Mouse (Mus musculus): ENCODE data around the gene Ptpro. TPM values are rescaled to one million over a fixed set of nuclear protein-coding genes. Genes with fewer than 3 reads are reported as not detected.

The Ptpro gene
- total RNA-seq, 2 experiments from 2014 or later: 5.0 to 6.1 TPM

DNA sequence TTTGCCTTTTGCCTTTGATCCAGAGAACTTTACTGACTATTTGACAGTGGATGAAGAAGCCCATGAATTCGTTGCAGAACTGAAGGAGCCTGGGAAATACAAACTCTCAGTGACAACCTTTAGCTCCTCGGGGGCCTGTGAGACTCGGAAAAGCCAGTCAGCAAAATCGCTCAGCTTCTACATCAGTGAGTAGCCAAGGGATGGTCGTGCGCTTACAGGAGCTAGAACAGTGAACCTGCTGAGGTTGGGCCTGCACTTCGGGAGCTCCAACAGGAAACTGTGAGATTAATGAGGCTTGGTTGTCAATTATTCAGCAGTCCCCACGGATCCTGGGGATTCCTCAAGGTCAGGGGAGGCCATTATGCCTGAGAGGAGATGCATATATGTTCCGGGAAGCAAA, 130.4 kb downstream of the Ptpro start:
- no peak for ATAC-seq (replicated peaks; ENCODE audit: poor library complexity)

- ATAC-seq (replicated peaks; ENCODE audit: poor library complexity): peak; percentile 94
Observed at GRCm38 (mm10) chr6:137386344-137386743, 134.2 kb downstream of the Ptpro start.

DNA sequence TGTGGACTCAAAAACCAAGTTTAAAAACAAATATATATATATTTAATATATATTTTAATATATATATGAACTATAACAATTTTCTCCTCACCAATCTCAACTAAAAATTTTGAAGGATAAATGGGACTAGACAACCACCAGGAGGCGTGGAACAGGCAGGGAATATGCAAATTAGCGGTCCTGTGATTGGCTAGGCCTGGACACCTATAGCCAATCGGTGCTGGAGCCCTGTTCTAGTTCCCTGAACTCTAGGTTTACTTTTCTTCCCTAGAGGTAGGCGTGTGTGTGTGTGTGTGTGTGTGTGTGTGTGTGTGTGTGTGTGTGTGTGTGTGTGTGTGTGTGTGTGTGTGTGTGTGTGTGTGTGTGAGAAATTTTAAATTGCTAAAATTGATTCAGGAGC, 134.8 kb downstream of the Ptpro start:
- peak; percentile 82 for ATAC-seq (replicated peaks; ENCODE audit: poor library complexity)

GRCm38 (mm10) chr6:137395075-137395474, 143.0 kb downstream of the Ptpro start:
- ATAC-seq (replicated peaks; ENCODE audit: poor library complexity): peak; percentile 84

- ATAC-seq (replicated peaks; ENCODE audit: poor library complexity): no peak
Observed at GRCm38 (mm10) chr6:137396106-137396793, 144.1 kb downstream of the Ptpro start.

GRCm38 (mm10) chr6:137397358-137397757, 145.2 kb downstream of the Ptpro start:
- ATAC-seq (replicated peaks; ENCODE audit: poor library complexity): no peak

DNA sequence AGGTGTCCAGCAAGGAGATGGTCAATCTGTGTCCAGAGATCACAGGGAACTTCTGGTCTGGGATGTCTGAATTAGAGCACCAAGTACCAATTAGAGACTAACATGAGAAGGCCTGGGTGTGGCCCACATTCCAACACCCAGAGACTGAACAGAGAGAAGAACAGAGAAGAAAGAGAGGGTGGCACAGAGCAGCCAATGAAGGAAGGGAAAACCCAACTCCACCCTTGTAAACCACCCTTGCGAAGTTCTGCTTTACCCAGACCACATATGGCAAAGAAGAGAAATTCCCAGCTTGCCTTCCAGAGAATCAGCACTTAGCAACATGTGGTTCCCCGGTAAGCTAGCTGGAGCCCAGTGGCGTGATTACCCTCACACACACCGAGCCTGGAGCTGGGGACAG, 152.1 kb downstream of the Ptpro start:
- ATAC-seq (replicated peaks; ENCODE audit: poor library complexity): 0 out of 2 replicates have a peak, but pooled peaks have one; percentile 33

- ATAC-seq (replicated peaks; ENCODE audit: poor library complexity): peak; percentile 47
Observed at GRCm38 (mm10) chr6:137405690-137406089, 153.6 kb downstream of the Ptpro start.

GRCm38 (mm10) chr6:137410510-137410909, 158.4 kb downstream of the Ptpro start:
- peak; percentile 77 for ATAC-seq (replicated peaks; ENCODE audit: poor library complexity)

DNA sequence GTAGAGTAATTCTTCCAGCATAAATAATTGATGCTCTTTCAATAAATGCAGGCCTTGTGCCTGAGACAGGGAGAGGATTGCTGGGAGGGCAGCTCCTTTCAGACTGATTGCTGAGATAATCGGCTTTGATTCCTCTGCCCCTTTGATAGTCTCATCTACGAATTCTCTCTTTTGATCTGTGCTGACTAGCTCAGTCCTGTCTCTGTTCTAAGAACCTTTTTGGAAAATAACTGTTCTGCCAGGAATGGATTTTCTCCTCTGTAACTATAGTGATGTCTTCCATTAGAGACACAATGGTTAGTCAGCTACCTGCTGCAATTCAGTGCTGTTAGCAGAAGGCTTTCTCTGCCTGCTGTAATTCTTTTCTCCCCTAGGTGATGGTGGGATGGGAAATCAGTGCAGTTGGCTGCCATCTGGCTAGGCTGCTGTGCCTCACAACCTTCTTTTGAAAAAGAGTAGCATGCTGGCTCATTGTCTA, 159.8 kb downstream of the Ptpro start:
- no peak for ATAC-seq (replicated peaks; ENCODE audit: poor library complexity)

DNA sequence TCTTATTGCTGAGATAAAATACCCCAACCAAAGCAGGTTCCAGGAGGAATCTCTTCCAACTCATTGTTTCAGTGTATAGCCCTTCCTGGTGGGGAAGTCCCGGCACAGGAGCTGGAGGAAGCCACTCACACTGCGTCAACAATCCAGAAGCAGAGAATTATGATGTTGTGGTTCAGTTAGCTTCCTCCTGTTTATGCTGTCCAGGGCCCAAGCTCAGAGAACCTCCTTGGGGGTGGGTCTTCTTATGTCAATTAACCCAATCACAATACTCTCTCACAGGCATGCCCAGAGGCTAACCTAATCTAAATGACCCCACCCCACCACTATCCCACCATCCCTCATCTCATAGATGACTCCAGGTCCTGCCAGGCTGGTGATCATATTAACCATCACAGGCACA, 160.9 kb downstream of the Ptpro start:
- ATAC-seq (replicated peaks; ENCODE audit: poor library complexity): no peak

- peak; percentile 88 for ATAC-seq (replicated peaks; ENCODE audit: poor library complexity)
Observed at GRCm38 (mm10) chr6:137414531-137415405, 162.6 kb downstream of the Ptpro start.

- ATAC-seq (replicated peaks; ENCODE audit: poor library complexity): no peak
Observed at GRCm38 (mm10) chr6:137422777-137423176, 170.7 kb downstream of the Ptpro start.

DNA sequence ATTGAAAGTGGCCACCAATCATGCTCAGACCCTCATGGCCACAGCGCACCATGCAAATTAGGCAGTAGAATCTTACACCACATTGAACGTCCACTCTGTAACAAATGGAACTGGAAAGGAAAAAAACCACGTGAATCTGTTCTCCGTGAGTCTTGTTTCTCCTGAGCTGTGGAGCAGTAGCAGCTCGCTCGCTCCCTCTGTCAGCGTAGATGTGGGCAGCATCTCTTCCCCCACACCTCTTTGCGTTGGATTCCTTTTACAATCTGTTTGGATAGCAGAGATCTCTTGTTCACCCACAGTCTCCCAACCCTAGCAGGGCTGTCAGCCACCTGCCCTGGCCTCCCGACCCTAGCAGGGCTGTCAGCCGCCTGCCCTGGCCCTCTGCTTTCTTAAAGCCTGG, 171.7 kb downstream of the Ptpro start:
- no peak for ATAC-seq (replicated peaks; ENCODE audit: poor library complexity)

DNA sequence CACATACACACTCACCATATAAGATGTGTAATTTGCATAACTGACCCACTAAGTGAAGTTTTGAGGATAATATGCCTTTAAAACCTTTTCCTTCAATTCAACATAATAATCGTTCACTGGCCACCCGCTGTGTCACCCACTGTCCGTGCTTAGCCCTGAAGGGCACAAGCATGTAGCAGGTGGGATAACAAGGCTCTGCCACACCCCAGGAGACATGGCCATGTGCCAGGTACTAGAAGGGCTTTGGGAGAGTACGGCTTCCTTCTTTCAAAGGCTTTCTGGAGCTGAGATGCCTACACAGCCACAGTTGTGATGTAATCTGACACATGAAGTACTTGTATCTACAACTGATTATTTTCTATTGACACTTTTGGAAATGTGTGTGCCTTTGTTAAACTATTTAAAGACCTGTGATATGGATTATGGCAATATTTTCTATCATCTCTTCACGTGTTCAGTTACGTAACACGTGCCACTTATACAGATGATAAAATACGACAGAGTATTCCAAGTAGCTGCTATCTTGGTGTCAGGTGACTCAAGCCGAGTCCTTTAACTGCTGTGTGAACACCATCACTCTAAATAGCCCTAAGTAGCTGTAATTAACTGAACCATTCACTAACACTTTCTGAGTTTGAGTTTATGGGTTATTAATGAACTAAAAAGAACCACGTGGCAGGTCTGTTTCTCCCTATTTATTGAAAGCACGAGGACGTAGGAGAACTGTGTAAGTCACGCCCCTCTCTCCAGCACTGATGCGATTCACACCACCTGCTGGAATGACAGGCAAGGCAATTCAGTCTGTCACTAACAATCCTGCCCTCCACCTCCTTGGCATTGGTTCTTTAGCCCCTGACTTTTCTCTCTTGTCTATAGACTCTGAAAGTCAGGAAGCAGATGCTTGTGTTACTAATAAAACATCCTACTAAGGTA, 173.6 kb downstream of the Ptpro start:
- ATAC-seq (replicated peaks; ENCODE audit: poor library complexity): no peak

- ATAC-seq (replicated peaks; ENCODE audit: poor library complexity): no peak
Observed at GRCm38 (mm10) chr6:137433521-137434137, 181.5 kb downstream of the Ptpro start.

DNA sequence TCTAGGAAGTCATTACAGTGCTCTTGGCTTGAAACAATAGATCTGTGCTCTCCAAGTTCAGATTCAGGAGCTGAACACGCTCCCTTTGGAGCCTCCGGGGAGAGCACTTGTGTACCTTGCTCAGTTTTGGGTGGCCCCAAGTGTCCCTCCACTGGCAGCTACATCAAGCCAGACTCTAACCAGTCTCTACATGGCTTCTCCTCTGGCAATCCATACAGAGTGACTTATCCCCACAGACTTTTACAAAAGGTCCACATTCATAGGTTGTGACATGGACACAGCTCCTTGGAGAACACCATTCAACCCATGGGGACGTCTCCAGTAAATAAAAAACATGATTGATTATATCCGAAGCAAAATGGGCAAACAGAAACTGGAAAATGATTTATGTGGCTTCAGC, 185.4 kb downstream of the Ptpro start:
- no peak for ATAC-seq (replicated peaks; ENCODE audit: poor library complexity)

GRCm38 (mm10) chr6:137437902-137438580, 185.9 kb downstream of the Ptpro start:
- ATAC-seq (replicated peaks; ENCODE audit: poor library complexity): no peak

DNA sequence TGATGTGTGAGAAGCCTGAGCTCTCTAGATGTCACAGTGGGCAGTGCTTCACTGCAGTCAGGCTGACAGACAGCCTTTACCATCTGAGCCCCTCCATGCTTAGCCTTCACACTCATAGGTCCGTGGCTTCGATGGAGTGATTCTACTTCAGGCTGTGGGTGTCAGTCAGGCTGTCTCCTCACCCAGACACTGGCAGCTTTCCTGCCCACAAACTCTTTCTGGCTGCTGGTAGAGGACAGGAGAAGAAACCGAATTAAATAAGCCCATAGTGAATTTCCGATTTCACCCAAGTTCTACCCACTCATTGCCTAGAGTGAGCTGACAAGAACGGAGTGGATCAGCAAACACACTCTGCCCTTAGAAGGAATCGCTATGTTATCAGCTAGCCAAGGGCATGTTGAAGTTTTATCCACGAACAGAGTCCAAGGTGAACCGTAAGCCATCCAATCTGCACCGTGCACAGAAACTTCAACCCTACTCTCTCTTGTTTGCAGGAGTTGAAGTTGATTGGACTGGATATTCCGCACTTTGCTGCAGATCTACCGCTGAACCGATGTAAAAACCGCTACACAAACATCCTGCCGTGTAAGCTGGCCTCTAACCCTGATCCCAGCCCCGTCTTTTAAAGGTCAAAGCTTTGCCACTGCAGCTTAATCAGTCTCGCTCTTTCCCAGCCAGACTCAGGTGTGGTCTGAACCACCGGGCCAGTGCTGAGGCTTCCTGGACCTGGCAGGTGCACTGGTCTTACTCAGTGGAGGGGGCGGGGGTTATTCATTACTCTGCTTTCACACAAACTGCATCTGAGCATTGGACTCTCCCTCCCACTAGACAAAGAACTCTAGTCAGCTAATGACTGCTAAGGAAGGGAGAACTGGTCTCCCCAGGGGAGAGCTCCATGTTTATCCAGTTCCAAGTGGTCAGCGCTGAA, 188.7 kb downstream of the Ptpro start:
- ATAC-seq (replicated peaks; ENCODE audit: poor library complexity): no peak
